Mouse (Mus musculus) embryo, embryonic 11 days (tissue): Measurements from ENCODE around the gene Aurkb.
"Not testable (repeated sequence)": the region's sequence is repeated elsewhere in the genome, so short reads cannot be mapped to it uniquely, and the experiment has no call there.

Source experiments
- DNase-seq: peaks from one replicate; pipeline ENCODE4 v3.0.0-alpha.2; 2015

Aurkb gene

GRCm38 (mm10) chr11:69081613-69082012 is 36.2 kb downstream of the Aurkb start:
- DNase-seq, result no peak

- no peak for DNase-seq
Measured at GRCm38 (mm10) chr11:69085608-69086007, 40.2 kb downstream of the Aurkb start.

GRCm38 (mm10) chr11:69086390-69086789 is 40.9 kb downstream of the Aurkb start:
- no peak for DNase-seq

GRCm38 (mm10) chr11:69087082-69087481 is 41.6 kb downstream of the Aurkb start:
- no peak for DNase-seq

- no peak for DNase-seq
Measured at GRCm38 (mm10) chr11:69087597-69087996, 42.1 kb downstream of the Aurkb start.

GRCm38 (mm10) chr11:69088103-69088855 is 42.8 kb downstream of the Aurkb start, which contains the start of gene Vamp2:
Vamp2 (plus strand) TSS chr11:69088490.
- peak; percentile 95 for DNase-seq

- DNase-seq, result no peak
Measured at GRCm38 (mm10) chr11:69088856-69089615, 43.6 kb downstream of the Aurkb start.

- no peak for DNase-seq
Measured at GRCm38 (mm10) chr11:69089616-69090290, 44.3 kb downstream of the Aurkb start.

- no peak for DNase-seq
Measured at GRCm38 (mm10) chr11:69090367-69090766, 44.9 kb downstream of the Aurkb start.

- DNase-seq, result no peak
Measured at GRCm38 (mm10) chr11:69091566-69092385, 46.3 kb downstream of the Aurkb start.

- peak; percentile 76 for DNase-seq
Measured at GRCm38 (mm10) chr11:69092386-69092751, 46.9 kb downstream of the Aurkb start.

- DNase-seq, result no peak
Measured at GRCm38 (mm10) chr11:69092871-69093270, 47.4 kb downstream of the Aurkb start.

- DNase-seq, result not testable (repeated sequence)
Measured at GRCm38 (mm10) chr11:69093856-69094255, 48.4 kb downstream of the Aurkb start.

GRCm38 (mm10) chr11:69094697-69095429 is 49.4 kb downstream of the Aurkb start, which contains the start of gene Per1:
Per1 (plus strand) TSS chr11:69095217.
- DNase-seq, result peak; percentile 99

GRCm38 (mm10) chr11:69095511-69096231 is 50.2 kb downstream of the Aurkb start:
- DNase-seq, result no peak

GRCm38 (mm10) chr11:69096360-69096986 is 51.0 kb downstream of the Aurkb start:
- no peak for DNase-seq

- DNase-seq, result peak; percentile 87
Measured at GRCm38 (mm10) chr11:69096987-69097900, 51.8 kb downstream of the Aurkb start.

- no peak for DNase-seq
Measured at GRCm38 (mm10) chr11:69098039-69098761, 52.8 kb downstream of the Aurkb start.

- DNase-seq, result peak; percentile 96
Measured at GRCm38 (mm10) chr11:69098762-69099091, 53.3 kb downstream of the Aurkb start.
